23 mouse cellular contexts compared by ENCODE assay signal in the genomic region with DNA sequence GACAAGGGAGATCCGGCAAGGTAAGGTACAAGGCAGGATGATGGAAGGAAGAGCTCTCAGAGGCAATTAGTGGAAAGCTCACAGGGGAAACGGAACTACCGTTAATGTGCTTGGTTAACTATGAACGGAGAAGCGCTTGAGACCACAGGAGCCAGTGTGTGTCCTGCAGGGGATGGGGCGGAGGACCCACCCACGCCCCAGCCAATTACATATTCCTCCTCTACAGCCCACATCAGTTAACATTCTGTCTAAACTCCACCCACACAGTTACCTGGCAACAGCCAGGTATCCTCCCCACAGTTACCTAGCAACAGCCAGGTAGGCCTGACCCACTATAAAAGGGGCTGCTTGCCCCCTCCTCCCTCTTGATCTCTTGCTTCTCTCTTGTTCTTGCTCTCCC. TPM values are rescaled to one million over a fixed set of nuclear protein-coding genes. Genes with fewer than 3 reads are reported as not detected.
A peak's percentile ranks its signal among the peaks of the same experiment; 100 is the strongest.
DNase-seq lines count a peak whose midpoint lies in the region; ATAC-seq and TF ChIP-seq lines count a peak whose summit lies in the region.
"Had no signal": no experiment of that assay in that cellular context is flagged by ENCODE, and none has a peak within 500 bp of the region (broad histone marks: within the 10 kb centered on the region; RNA-seq: fewer than 3 reads in every experiment).

No protein-coding gene starts in this region.

- H3K4me3 ChIP-seq in embryonic facial prominence, embryonic 14.5 days (ENCODE audit: low read depth, low read length) = no peak overlapping the region
- H3K4me3 ChIP-seq in embryonic facial prominence, embryonic 10.5 days = no peak overlapping the region
- no peak overlapping the region for H3K4me3 ChIP-seq in midbrain, postnatal 0 days (ENCODE audit: low read depth, low read length)
- H3K4me3 ChIP-seq in midbrain, embryonic 16.5 days (ENCODE audit: low read depth, low read length) = no peak overlapping the region
- H3K4me3 ChIP-seq in hindbrain, embryonic 16.5 days (ENCODE audit: low read length) = no peak overlapping the region
- H3K4me3 ChIP-seq: erythroblast, embryonic 14.5 days; heart, embryonic 12.5 days; limb, embryonic 15.5 days; megakaryocyte, embryonic 14.5 days; stomach, embryonic 15.5 days had no signal

- 48% methylated on average over 7 of the region's 7 CpGs for whole genome bisulfite sequencing in embryonic facial prominence, embryonic 14.5 days
- 35% methylated on average over 7 of the region's 7 CpGs for WGBS in embryonic facial prominence, embryonic 10.5 days
- WGBS in midbrain, postnatal 0 days = 45% methylated on average over 7 of the region's 7 CpGs
- 51% methylated on average over 7 of the region's 7 CpGs for WGBS in midbrain, embryonic 16.5 days
- 41% methylated on average over 7 of the region's 7 CpGs for WGBS in hindbrain, embryonic 16.5 days

- no peak for TF ChIP-seq POLR2A in brain, embryonic 14.5 days (IDR thresholded peaks at IDR 0.05; ENCODE audit: borderline replicate concordance, extremely low read depth, insufficient read depth, insufficient read length, poor library complexity, severe bottlenecking)

- DNase-seq in embryonic facial prominence, embryonic 14.5 days (ENCODE audit: low spot score) = no peak
- no peak for DNase-seq in embryonic facial prominence, embryonic 10.5 days (ENCODE audit: low spot score)
- no peak for DNase-seq in midbrain, postnatal 0 days (ENCODE audit: low spot score)
- peak; percentile 9 for DNase-seq in brain, embryonic 14.5 days (ENCODE audit: low read depth)
- DNase-seq in MN1 (ENCODE audit: low spot score) = no peak
- DNase-seq in urinary bladder, postnatal 36 days (ENCODE audit: low spot score in 2 of 2) = no peak
- DNase-seq: adrenal gland, adult 2 months; cerebellum, adult 11-12 months; cerebellum, postnatal 10 days; heart, adult 18-20 months; heart, postnatal 10 days; kidney, adult 11 months; left cerebral cortex, postnatal 4 days; lung, embryonic 14.5 days; thymus, adult 2 months had no signal

- no peak for TF ChIP-seq CTCF in midbrain, postnatal 0 days (IDR thresholded peaks at IDR 0.05)
- TF ChIP-seq CTCF in brain, embryonic 14.5 days (IDR thresholded peaks at IDR 0.05; ENCODE audit: borderline replicate concordance, extremely low read depth, insufficient read depth, insufficient read length) = no peak

- ATAC-seq in embryonic facial prominence, embryonic 14.5 days (ENCODE audit: low read depth) = peak; percentile 57; the same call in 1 of the 2 replicates
- peak; percentile 46; the same call in 1 of the 2 replicates for ATAC-seq in midbrain, postnatal 0 days (ENCODE audit: low FRiP score)
- no peak for ATAC-seq in midbrain, embryonic 16.5 days
- ATAC-seq in hindbrain, embryonic 16.5 days = 0 out of 2 replicates have a peak, but pooled peaks have one; percentile 44

- H3K4me2 ChIP-seq in embryonic facial prominence, embryonic 14.5 days (ENCODE audit: low read depth, low read length) = no peak overlapping the region
- no peak overlapping the region for H3K4me2 ChIP-seq in midbrain, postnatal 0 days (ENCODE audit: low read depth, low read length, poor library complexity, severe bottlenecking)
- H3K4me2 ChIP-seq in midbrain, embryonic 16.5 days (ENCODE audit: low read length) = no peak overlapping the region
- H3K4me2 ChIP-seq in hindbrain, embryonic 16.5 days (ENCODE audit: low read length) = no peak overlapping the region
- H3K4me2 ChIP-seq: heart, embryonic 12.5 days; limb, embryonic 15.5 days; lung, embryonic 14.5 days; stomach, embryonic 15.5 days had no signal

- no peaks in the 10 kb centered on the region for H3K36me3 ChIP-seq in embryonic facial prominence, embryonic 14.5 days (ENCODE audit: control insufficient read depth, insufficient read depth, low read length)
- H3K36me3 ChIP-seq in embryonic facial prominence, embryonic 10.5 days (replicated peaks) = no peaks in the 10 kb centered on the region
- peaks cover 13% of the 10 kb centered on the region; the same call in 1 of the 2 replicates for H3K36me3 ChIP-seq in midbrain, postnatal 0 days (ENCODE audit: insufficient read depth, low read length)
- no peaks in the 10 kb centered on the region; the same call in 1 of the 2 replicates for H3K36me3 ChIP-seq in midbrain, embryonic 16.5 days (ENCODE audit: control insufficient read depth, insufficient read depth, low read length)
- H3K36me3 ChIP-seq in hindbrain, embryonic 16.5 days (ENCODE audit: control insufficient read depth, insufficient read depth, low read length) = no peaks in the 10 kb centered on the region
- H3K36me3 ChIP-seq: stomach, embryonic 15.5 days had no signal

- H3K9ac ChIP-seq in embryonic facial prominence, embryonic 14.5 days (ENCODE audit: low read depth, low read length) = no peak overlapping the region
- H3K9ac ChIP-seq in midbrain, postnatal 0 days (replicated peaks; ENCODE audit: low read length, poor library complexity, severe bottlenecking) = no peak overlapping the region
- no peak overlapping the region for H3K9ac ChIP-seq in midbrain, embryonic 16.5 days (ENCODE audit: low read depth, low read length)
- H3K9ac ChIP-seq in hindbrain, embryonic 16.5 days (ENCODE audit: low read depth, low read length) = no peak overlapping the region
- H3K9ac ChIP-seq: heart, embryonic 12.5 days; limb, embryonic 15.5 days; liver, embryonic 14.5 days; lung, embryonic 14.5 days; stomach, embryonic 15.5 days had no signal

- peaks cover 7% of the 10 kb centered on the region; the same call in 1 of the 2 replicates for H3K27me3 ChIP-seq in embryonic facial prominence, embryonic 14.5 days (replicated peaks; ENCODE audit: control insufficient read depth, insufficient read depth, low read length)
- H3K27me3 ChIP-seq in embryonic facial prominence, embryonic 10.5 days (replicated peaks; ENCODE audit: low read depth, poor library complexity, severe bottlenecking) = peaks cover 62% of the 10 kb centered on the region
- no peaks in the 10 kb centered on the region for H3K27me3 ChIP-seq in midbrain, postnatal 0 days (ENCODE audit: insufficient read depth, low read length)
- no peaks in the 10 kb centered on the region for H3K27me3 ChIP-seq in midbrain, embryonic 16.5 days (ENCODE audit: control insufficient read depth, insufficient read depth, low read depth, low read length)
- H3K27me3 ChIP-seq in hindbrain, embryonic 16.5 days (replicated peaks; ENCODE audit: control insufficient read depth, insufficient read depth, low read length) = no peaks in the 10 kb centered on the region
- H3K27me3 ChIP-seq: megakaryocyte, embryonic 14.5 days; stomach, embryonic 15.5 days had no signal

- H3K9me3 ChIP-seq in embryonic facial prominence, embryonic 14.5 days (ENCODE audit: control insufficient read depth, low read length) = no peaks in the 10 kb centered on the region
- no peaks in the 10 kb centered on the region for H3K9me3 ChIP-seq in embryonic facial prominence, embryonic 10.5 days
- H3K9me3 ChIP-seq in midbrain, postnatal 0 days (ENCODE audit: low read length) = no peaks in the 10 kb centered on the region
- no peaks in the 10 kb centered on the region for H3K9me3 ChIP-seq in midbrain, embryonic 16.5 days (replicated peaks; ENCODE audit: control insufficient read depth, low read length, poor library complexity, severe bottlenecking)
- H3K9me3 ChIP-seq in hindbrain, embryonic 16.5 days (ENCODE audit: control insufficient read depth, low read length) = no peaks in the 10 kb centered on the region
- H3K9me3 ChIP-seq: heart, embryonic 12.5 days; limb, embryonic 15.5 days; megakaryocyte, embryonic 14.5 days; stomach, embryonic 15.5 days had no signal

- no peaks in the 10 kb centered on the region for H3K4me1 ChIP-seq in embryonic facial prominence, embryonic 14.5 days (ENCODE audit: control insufficient read depth, insufficient read depth, low read length)
- peaks cover 17% of the 10 kb centered on the region for H3K4me1 ChIP-seq in embryonic facial prominence, embryonic 10.5 days
- peaks cover 3% of the 10 kb centered on the region; the same call in 1 of the 2 replicates for H3K4me1 ChIP-seq in midbrain, postnatal 0 days (ENCODE audit: insufficient read depth, low read length)
- peaks cover 3% of the 10 kb centered on the region; the same call in 1 of the 2 replicates for H3K4me1 ChIP-seq in midbrain, embryonic 16.5 days (ENCODE audit: control insufficient read depth, insufficient read depth, low read length)
- H3K4me1 ChIP-seq in hindbrain, embryonic 16.5 days (ENCODE audit: control insufficient read depth, insufficient read depth, low read depth, low read length) = peaks cover 3% of the 10 kb centered on the region; the same call in 1 of the 2 replicates
- H3K4me1 ChIP-seq: heart, embryonic 12.5 days; stomach, embryonic 15.5 days had no signal

- no peak overlapping the region for H3K27ac ChIP-seq in embryonic facial prominence, embryonic 14.5 days (replicated peaks; ENCODE audit: low read depth, low read length)
- no peak overlapping the region for H3K27ac ChIP-seq in embryonic facial prominence, embryonic 10.5 days (replicated peaks)
- H3K27ac ChIP-seq in midbrain, postnatal 0 days (ENCODE audit: low read depth, low read length) = no peak overlapping the region
- no peak overlapping the region for H3K27ac ChIP-seq in midbrain, embryonic 16.5 days (ENCODE audit: low read length)
- H3K27ac ChIP-seq in hindbrain, embryonic 16.5 days (ENCODE audit: low read depth, low read length) = no peak overlapping the region
- H3K27ac ChIP-seq: limb, embryonic 15.5 days; liver, embryonic 14.5 days; stomach, embryonic 15.5 days had no signal

RNA-seq across cellular contexts. Expression of a gene that starts 10.0 kb away (rescaled TPM):
- 14.9 and 18.4 TPM in 2 replicates for polyA plus RNA-seq in embryonic facial prominence, embryonic 14.5 days (2014; fragmentation: Nextera tagmentation; extraction: Ambion mirVana)
- polyA plus RNA-seq in embryonic facial prominence, embryonic 10.5 days (2016; fragmentation: Nextera tagmentation; extraction: Ambion mirVana) = 15.7 and 19.6 TPM in 2 replicates
- total RNA-seq in midbrain, postnatal 0 days (2014; rRNA removed) = 33.2 and 42.9 TPM in 2 replicates
- 13.6 and 14.1 TPM in 2 replicates for polyA plus RNA-seq in midbrain, postnatal 0 days (2015; fragmentation: Nextera tagmentation; extraction: Ambion mirVana)
- polyA plus RNA-seq in midbrain, embryonic 16.5 days (2015; fragmentation: Nextera tagmentation; extraction: Ambion mirVana) = 24.3 and 25.5 TPM in 2 replicates
- polyA plus RNA-seq in brain, embryonic 14.5 days (2012; rRNA removed) = 30.5 and 31.6 TPM in 2 replicates
- 25.1 and 29.1 TPM in 2 replicates for polyA plus RNA-seq in hindbrain, embryonic 16.5 days (2015; fragmentation: Nextera tagmentation; extraction: Ambion mirVana)
